Mouse (Mus musculus) neural tube, embryonic 15.5 days (tissue): ENCODE results near the gene Acod1. TPM values are rescaled to one million over a fixed set of nuclear protein-coding genes. Genes with fewer than 3 reads are reported as not detected.
A peak's percentile ranks its signal among the peaks of the same experiment; 100 is the strongest.

Experiments
- ATAC-seq: fragments of 200-750 bp; cut with Nextera tagmentation; 2 replicates; pipeline ENCODE4 v1.8.0; 2017; ENCODE audit warnings: mild to moderate bottlenecking, moderate TSS enrichment, moderate library complexity; ENCODE audit not compliant: low FRiP score
- H3K27ac ChIP-seq: fragments of 300-500 bp; sonication (generic); replicated peaks from 2 replicates; pipeline ENCODE4 v1.5.1; 2015; ENCODE audit warnings: mild to moderate bottlenecking, inconsistent platforms
- H3K27me3 ChIP-seq: fragments of 300-500 bp; sonication (generic); replicated peaks from 2 replicates; pipeline ENCODE4 v1.6.1; 2015; ENCODE audit warnings: inconsistent platforms
- H3K36me3 ChIP-seq: fragments of 300-500 bp; sonication (generic); 2 replicates; pipeline ENCODE4 v1.6.1; 2015; ENCODE audit warnings: inconsistent platforms
- H3K4me1 ChIP-seq: fragments of 300-500 bp; sonication (generic); 2 replicates; pipeline ENCODE4 v1.6.1; 2015; ENCODE audit warnings: inconsistent platforms
- H3K4me2 ChIP-seq: fragments of 300-500 bp; sonication (generic); 2 replicates; pipeline ENCODE4 v1.6.1; 2015; ENCODE audit warnings: inconsistent platforms, mild to moderate bottlenecking, moderate library complexity
- H3K4me3 ChIP-seq: fragments of 300-500 bp; sonication (generic); replicated peaks from 2 replicates; pipeline ENCODE4 v1.5.1; 2015; ENCODE audit warnings: mild to moderate bottlenecking, inconsistent platforms
- H3K9ac ChIP-seq: fragments of 300-500 bp; sonication (generic); replicated peaks from 2 replicates; pipeline ENCODE4 v1.6.1; 2015; ENCODE audit warnings: mild to moderate bottlenecking, inconsistent platforms
- H3K9me3 ChIP-seq: fragments of 300-500 bp; sonication (generic); replicated peaks from 2 replicates; pipeline ENCODE4 v1.6.1; 2016; ENCODE audit warnings: inconsistent platforms
- WGBS: fragments of 180-500 bp; shearing (Covaris S2); methylation state at CpG from one replicate; pipeline ENCODE4 v1.1.7; 2015; ENCODE audit warnings: mixed read lengths; 5-methylcytosine and 5-hydroxymethylcytosine counted together
- polyA plus RNA-seq: library from polyadenylated mRNA; unstranded; fragments of >200 nt; fragmentation: Nextera tagmentation; extraction: Ambion mirVana; gene quantifications from 2 replicates; pipeline ENCODE4 v1.2.1, GENCODE M21; 2015

The Acod1 gene
- polyA plus RNA-seq, 1 experiment from 2014 or later: not detected

DNA sequence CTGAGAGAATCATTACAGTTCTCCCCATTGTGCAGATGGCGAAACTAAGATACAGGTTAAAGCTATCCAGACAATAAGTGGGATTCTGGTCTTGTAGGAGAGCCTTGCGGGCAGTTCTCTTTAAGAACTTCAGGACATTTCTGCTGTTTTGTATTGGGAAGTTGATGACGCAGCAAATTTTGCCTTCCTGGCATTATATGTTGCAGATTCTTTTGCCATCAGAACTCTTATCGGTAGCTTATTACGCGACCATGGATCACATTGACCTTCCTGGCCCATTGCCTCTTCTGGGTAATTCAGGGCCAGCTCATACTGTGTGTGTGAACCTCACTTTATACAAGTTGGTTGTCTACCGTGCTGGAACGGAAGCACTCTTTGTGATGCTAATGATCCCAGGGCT is 27.0 kb downstream of the Acod1 start:
- ATAC-seq: no peak
- H3K4me1 ChIP-seq: peaks cover 13% of the 10 kb centered on the region
- H3K27ac ChIP-seq: no peak overlapping the region
- no peaks in the 10 kb centered on the region for H3K27me3 ChIP-seq
- no peak overlapping the region for H3K9ac ChIP-seq
- H3K4me3 ChIP-seq: no peak overlapping the region
- WGBS: 80% methylated on average over 8 of the region's 8 CpGs
- H3K9me3 ChIP-seq: no peaks in the 10 kb centered on the region
- H3K36me3 ChIP-seq: peaks cover 13% of the 10 kb centered on the region; the same call in 1 of the 2 replicates
- H3K4me2 ChIP-seq: no peak overlapping the region

DNA sequence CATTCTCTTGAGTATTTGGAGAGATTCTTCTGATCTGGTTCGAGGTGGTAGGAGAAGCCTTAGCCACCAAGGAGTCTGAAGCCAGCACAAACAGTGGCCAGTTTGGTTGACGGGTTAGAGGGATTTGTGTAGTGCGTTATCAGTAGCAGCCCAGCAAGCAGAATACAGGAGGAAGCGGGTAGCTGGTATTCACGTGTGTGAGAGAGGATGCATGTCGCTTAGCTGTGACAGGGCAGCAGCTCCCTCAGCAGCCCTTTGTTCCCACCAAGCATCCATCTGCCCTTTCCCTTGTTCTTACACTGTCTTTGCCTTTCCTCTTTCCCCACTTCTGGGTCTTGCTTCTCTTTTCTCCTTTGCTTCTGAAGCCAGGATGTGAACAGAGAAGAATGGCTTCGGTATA is 28.4 kb downstream of the Acod1 start:
- H3K4me2 ChIP-seq: no peak overlapping the region
- no peak overlapping the region for H3K9ac ChIP-seq
- ATAC-seq: no peak
- peaks cover 13% of the 10 kb centered on the region; the same call in 1 of the 2 replicates for H3K36me3 ChIP-seq
- no peaks in the 10 kb centered on the region for H3K27me3 ChIP-seq
- H3K4me3 ChIP-seq: no peak overlapping the region
- WGBS: 72% methylated on average over 7 of the region's 7 CpGs
- H3K27ac ChIP-seq: no peak overlapping the region
- H3K4me1 ChIP-seq: peaks cover 13% of the 10 kb centered on the region
- H3K9me3 ChIP-seq: no peaks in the 10 kb centered on the region

DNA sequence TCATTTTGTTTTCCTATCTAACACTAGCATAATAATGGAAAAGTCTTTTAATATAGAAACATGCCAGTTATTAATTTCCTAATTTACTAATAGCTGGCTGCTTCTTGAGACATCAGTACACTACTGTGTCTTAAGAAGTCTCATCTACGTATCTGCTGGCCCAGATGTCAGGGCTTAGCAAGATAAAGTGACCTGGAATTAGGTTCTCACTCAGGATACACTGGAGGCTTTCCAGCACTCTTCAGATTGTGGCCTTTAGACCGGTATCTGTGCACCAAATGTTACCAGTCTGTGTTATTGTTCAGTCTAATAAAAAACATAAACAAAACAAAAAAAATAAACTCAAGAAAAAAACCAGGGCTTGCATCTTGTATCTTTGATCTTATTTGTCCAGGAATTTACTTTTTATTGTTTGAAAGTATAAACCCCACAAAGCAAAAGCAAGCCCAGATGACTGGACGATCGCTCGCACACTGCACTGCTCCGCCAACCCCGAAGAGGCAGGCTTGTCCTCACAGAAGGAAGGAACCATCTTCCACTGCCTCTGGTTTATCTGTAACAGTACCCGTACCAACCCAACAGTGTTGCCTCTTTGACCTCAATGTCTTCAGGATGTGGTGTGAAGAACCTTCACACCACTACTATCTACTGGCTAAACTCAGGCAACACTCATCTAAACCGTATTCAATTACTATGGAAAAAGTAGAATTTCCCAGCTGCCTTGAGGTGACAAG is 30.7 kb downstream of the Acod1 start:
- Histone ChIP-seq H3K9ac (no peak overlapping the region), H3K4me3 (no peak overlapping the region), H3K4me1 (0 out of 2 replicates have a peak, but pooled peaks cover 6% of the 10 kb centered on the region), H3K27ac (no peak overlapping the region), H3K36me3 (peaks cover 13% of the 10 kb centered on the region; the same call in 1 of the 2 replicates), H3K9me3 (no peaks in the 10 kb centered on the region), H3K27me3 (no peaks in the 10 kb centered on the region), H3K4me2 (no peak overlapping the region)
- ATAC-seq: no peak
- WGBS: 90% methylated on average over 9 of the region's 9 CpGs

DNA sequence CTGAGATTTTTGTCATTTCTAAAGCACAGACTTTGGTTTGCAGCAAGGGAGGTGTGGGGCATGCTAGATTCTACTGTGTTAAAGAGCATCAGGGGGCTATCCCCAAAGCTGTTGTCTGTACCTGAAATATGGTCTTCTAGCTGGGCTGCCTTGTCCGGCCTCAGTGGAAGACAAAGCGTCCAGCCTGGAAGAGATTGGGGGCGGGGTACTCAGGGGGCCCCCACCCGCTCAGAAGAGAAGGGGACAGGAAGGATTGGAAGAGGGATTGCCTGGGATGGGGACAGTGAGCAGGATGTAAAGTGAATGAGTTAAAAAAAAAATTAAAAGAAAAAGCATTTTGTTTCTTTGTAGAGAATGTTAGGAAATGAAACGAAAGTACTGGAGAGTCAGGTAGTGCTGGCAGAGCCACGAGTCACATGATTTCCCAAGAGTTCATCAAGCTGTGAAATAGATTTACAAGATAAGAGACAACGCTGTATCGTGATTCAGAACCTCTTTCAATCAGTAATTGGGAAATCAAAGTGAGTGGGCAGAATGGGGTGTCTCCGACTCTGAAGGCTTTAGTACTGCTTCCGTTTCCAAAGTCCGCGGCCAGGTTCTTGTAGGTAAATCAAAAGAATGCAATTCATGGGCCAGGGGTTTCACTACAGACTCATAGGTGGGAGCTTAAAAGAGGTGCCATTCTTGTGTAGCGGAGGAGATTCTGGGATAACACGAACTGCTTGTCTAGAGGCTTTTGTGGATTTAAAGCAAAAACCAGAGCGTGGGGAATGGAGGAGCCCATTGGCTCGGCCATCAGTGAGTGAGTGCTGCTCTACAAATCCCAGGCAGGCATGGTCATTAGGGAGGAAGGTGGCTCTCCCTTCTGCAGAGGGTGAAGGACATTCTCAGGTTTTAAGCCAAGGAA is 31.5 kb downstream of the Acod1 start:
- Histone ChIP-seq H3K27me3 (no peaks in the 10 kb centered on the region), H3K36me3 (peaks cover 14% of the 10 kb centered on the region), H3K4me2 (no peak overlapping the region), H3K27ac (no peak overlapping the region), H3K9me3 (no peaks in the 10 kb centered on the region), H3K9ac (no peak overlapping the region), H3K4me3 (no peak overlapping the region), H3K4me1 (0 out of 2 replicates have a peak, but pooled peaks cover 6% of the 10 kb centered on the region)
- 80% methylated on average over 16 of the region's 16 CpGs for WGBS
- ATAC-seq: no peak

DNA sequence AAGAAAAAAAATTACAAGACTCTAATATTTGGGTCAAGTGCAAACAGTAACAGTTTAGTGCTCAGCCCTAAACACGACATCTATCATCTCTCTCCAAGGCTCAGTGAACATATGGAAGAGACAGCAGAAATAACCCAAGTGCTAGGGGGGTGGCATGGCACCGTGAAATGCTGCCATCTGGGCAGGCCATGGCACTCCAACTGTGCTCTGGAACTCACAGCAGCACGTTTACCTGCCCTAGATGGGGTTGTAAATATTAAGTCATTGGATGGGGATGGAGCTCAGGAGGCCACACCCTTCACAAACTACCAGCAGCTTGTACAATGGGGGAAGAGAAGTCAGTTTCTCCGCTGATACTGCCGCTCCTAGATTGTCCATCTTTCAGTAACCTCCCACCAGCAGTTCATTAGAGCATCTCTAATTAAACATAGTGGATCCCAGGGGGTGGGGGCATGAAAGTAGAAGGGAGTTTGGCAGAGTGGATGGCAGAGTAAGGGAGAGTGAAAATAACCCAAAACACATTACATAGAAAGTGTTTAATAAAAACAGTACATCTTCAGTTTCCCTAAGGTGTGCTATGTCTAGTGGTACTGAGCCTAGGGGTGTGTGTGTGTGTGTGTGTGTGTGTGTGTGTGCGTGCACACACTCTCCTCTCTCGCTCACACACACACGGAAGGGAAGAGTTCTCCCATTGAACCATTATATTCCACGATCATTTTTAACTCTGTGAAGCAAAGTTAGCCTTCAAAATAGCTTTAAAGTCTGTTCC is 32.6 kb downstream of the Acod1 start:
- peak; percentile 57 for ATAC-seq

DNA sequence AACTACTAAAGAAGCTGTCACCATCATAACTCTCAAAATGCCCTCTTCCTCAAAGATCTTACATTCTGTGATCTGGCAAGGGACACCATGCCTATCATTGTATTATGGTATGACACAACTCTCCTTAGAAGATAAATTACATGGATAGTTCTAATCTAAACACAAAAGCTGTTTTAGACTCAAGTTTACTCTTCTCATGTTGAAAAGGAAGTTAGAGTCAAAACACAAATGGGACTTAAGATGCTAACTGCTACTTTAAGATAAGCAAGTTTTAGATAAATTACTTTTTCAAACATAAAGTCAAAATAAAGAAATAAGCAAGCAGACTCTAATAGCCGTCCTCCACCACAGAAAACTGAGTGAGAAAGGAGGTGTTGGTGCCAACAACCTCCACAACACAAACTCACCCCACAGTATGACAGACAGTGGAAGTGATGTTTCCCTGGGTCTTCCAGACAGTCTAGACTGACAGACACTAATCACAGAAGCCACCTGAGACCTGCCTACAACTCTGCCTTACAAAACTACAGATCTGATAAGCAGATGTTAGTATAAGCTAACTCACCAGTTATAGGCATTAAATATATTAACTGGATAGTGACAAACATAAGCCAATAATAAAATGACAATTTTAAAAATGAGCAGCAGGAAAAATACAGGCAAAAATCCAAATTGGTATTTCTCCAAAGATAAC is 39.2 kb downstream of the Acod1 start:
- H3K27ac ChIP-seq: no peak overlapping the region
- no peak overlapping the region for H3K9ac ChIP-seq
- no peak overlapping the region for H3K4me2 ChIP-seq
- peaks cover 48% of the 10 kb centered on the region for H3K36me3 ChIP-seq
- H3K4me3 ChIP-seq: no peak overlapping the region
- H3K9me3 ChIP-seq: no peaks in the 10 kb centered on the region
- no peaks in the 10 kb centered on the region for H3K4me1 ChIP-seq
- H3K27me3 ChIP-seq: no peaks in the 10 kb centered on the region
- 89% methylated on average over 1 of the region's 1 CpGs for WGBS
- ATAC-seq: no peak

More for the DNA sequence above, 32.6 kb downstream of the Acod1 start:
- Histone ChIP-seq H3K36me3 (peaks cover 15% of the 10 kb centered on the region), H3K27me3 (no peaks in the 10 kb centered on the region), H3K4me2 (no peak overlapping the region), H3K4me3 (no peak overlapping the region), H3K9me3 (no peaks in the 10 kb centered on the region), H3K4me1 (0 out of 2 replicates have a peak, but pooled peaks cover 6% of the 10 kb centered on the region), H3K27ac (no peak overlapping the region), H3K9ac (no peak overlapping the region)
- WGBS: 66% methylated on average over 9 of the region's 9 CpGs

DNA sequence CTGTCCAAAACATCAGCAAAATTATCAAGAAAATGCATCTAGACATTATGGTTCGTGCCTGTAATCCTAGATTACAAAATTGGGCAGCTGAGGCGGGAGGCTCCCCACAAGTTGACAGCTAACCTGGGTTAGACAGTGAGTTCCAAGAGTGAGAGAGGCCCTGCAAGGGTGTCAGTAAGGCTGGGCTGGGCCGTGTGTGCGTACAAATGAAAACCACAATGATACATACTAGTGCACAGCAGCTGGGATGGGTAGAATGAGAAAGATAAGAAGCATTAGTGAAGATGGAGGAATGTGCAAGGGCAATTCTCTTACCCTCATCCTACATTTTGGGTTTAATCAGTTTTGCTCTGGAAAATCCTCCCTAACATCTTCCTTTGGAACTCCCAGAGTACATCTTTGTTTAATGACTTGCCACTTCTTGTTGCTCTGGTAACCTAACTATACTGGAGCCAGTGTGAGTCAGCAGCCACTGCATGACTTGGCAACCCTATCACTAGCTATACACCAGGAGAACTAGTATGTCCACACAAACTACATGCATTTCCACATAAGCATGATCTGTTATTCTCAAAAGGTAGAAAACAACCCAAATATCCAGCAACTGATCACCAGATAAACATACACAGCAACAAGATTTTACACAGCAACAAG is 40.0 kb downstream of the Acod1 start:
- Histone ChIP-seq H3K4me2 (no peak overlapping the region), H3K9me3 (no peaks in the 10 kb centered on the region), H3K36me3 (peaks cover 52% of the 10 kb centered on the region), H3K4me3 (no peak overlapping the region), H3K9ac (no peak overlapping the region), H3K4me1 (no peaks in the 10 kb centered on the region), H3K27me3 (no peaks in the 10 kb centered on the region), H3K27ac (no peak overlapping the region)
- ATAC-seq: no peak
- whole genome bisulfite sequencing: 97% methylated on average over 4 of the region's 4 CpGs

DNA sequence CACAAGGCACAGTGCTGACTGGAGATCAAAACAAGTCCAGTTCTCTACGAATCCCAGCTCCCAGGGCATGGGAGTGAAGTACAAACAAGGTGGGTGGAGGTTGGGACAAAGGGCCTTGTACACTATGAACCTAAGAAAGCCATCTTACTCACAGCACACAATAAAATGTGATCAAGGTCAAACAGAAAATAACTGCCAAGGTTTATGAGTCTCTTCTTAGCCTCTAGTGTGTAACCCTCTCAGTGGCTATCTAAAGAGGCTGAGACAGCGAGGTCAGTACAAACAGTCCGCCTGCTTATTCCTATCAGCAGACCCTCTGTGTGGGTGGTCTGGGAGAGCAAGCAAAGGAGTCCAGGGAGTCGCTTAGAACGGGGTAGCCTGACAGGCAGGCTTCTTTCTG is 41.1 kb downstream of the Acod1 start:
- Histone ChIP-seq H3K4me3 (no peak overlapping the region), H3K9me3 (no peaks in the 10 kb centered on the region), H3K4me1 (peaks cover 2% of the 10 kb centered on the region), H3K9ac (no peak overlapping the region), H3K27me3 (no peaks in the 10 kb centered on the region), H3K36me3 (peaks cover 49% of the 10 kb centered on the region), H3K4me2 (no peak overlapping the region), H3K27ac (no peak overlapping the region)
- ATAC-seq: no peak
- 89% methylated on average over 5 of the region's 5 CpGs for WGBS

DNA sequence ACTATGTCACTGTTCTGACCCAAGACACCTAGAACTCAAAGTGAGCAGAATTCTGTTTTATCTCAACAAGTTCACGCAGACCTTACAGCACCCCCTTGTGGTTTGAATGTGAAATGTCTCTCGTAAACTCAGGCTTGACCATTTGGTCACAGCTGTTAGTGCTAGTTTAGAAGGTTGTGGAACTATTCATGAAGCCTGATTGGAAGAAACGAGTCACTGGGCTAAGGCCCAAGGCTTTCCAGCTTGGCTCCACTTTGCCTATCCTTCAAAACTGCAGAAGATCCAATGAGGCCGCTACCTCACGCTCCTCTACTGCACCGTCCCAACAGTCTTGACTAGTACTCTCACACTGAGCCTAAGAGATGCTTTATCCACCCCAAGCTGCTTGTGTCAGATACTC is 41.8 kb downstream of the Acod1 start:
- H3K27me3 ChIP-seq: no peaks in the 10 kb centered on the region
- H3K27ac ChIP-seq: no peak overlapping the region
- 66% methylated on average over 6 of the region's 6 CpGs for WGBS
- H3K36me3 ChIP-seq: peaks cover 45% of the 10 kb centered on the region
- H3K4me2 ChIP-seq: no peak overlapping the region
- ATAC-seq: no peak
- H3K4me3 ChIP-seq: no peak overlapping the region
- no peak overlapping the region for H3K9ac ChIP-seq
- H3K9me3 ChIP-seq: no peaks in the 10 kb centered on the region
- H3K4me1 ChIP-seq: peaks cover 9% of the 10 kb centered on the region

DNA sequence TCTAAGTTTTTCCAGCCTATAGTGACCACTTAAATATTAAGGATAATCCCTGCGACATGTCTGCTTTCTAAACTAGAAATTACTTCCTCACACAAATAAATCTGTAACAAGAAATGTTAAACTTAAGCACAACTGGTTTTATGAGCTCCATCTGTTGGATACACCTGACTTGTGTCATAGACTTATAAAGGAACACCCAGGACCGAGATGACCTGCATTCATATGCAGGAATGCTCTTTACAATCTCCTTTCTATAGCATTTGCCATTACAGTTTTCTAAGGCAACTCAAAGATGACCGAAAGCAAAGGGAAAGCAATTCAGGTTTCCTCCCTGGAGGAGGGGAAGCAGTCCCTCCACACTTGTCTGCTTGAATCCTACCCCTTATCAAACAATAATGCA is 46.5 kb downstream of the Acod1 start:
- Histone ChIP-seq H3K27ac (no peak overlapping the region), H3K4me2 (no peak overlapping the region), H3K9me3 (no peaks in the 10 kb centered on the region), H3K9ac (no peak overlapping the region), H3K27me3 (no peaks in the 10 kb centered on the region), H3K36me3 (peaks cover 19% of the 10 kb centered on the region), H3K4me1 (peaks cover 45% of the 10 kb centered on the region), H3K4me3 (no peak overlapping the region)
- whole genome bisulfite sequencing: 62% methylated on average over 3 of the region's 3 CpGs
- no peak for ATAC-seq
